In genomic region chr2:174260908-174261800, GRCm38 (mm10) we compare ENCODE assay signal across 13 mouse cellular contexts.
"Had no signal": no experiment of that assay in that cellular context is flagged by ENCODE, and none has a peak within 500 bp of the region (broad histone marks: within the 10 kb centered on the region; RNA-seq: fewer than 3 reads in every experiment).

No protein-coding gene starts in this region.

- DNase-seq: kidney, postnatal 25 days; lung, embryonic 14.5 days; lung, postnatal 14 days; right cerebral cortex, postnatal 14 days; thymus, adult 2 months; thymus, postnatal 25 days had no signal

- H3K27ac ChIP-seq: left cerebral cortex, adult 2 months; limb, embryonic 15.5 days; liver, embryonic 12.5 days; macrophage; midbrain, embryonic 15.5 days; neural tube, embryonic 13.5 days; stomach, embryonic 15.5 days had no signal

- H3K9ac ChIP-seq: limb, embryonic 15.5 days; liver, embryonic 12.5 days; lung, embryonic 14.5 days; midbrain, embryonic 15.5 days; neural tube, embryonic 13.5 days; stomach, embryonic 15.5 days had no signal

- H3K36me3 ChIP-seq: midbrain, embryonic 15.5 days; stomach, embryonic 15.5 days had no signal

- H3K4me2 ChIP-seq: limb, embryonic 15.5 days; liver, embryonic 12.5 days; lung, embryonic 14.5 days; midbrain, embryonic 15.5 days; neural tube, embryonic 13.5 days; stomach, embryonic 15.5 days had no signal

- H3K4me3 ChIP-seq: left cerebral cortex, adult 2 months; limb, embryonic 15.5 days; liver, embryonic 12.5 days; midbrain, embryonic 15.5 days; neural tube, embryonic 13.5 days; stomach, embryonic 15.5 days had no signal

- H3K27me3 ChIP-seq: limb, embryonic 15.5 days; midbrain, embryonic 15.5 days; neural tube, embryonic 13.5 days; stomach, embryonic 15.5 days had no signal

- H3K9me3 ChIP-seq: limb, embryonic 15.5 days; liver, embryonic 12.5 days; midbrain, embryonic 15.5 days; neural tube, embryonic 13.5 days; stomach, embryonic 15.5 days had no signal

- H3K4me1 ChIP-seq: liver, embryonic 12.5 days; neural tube, embryonic 13.5 days; stomach, embryonic 15.5 days had no signal

- ATAC-seq: liver, embryonic 12.5 days; midbrain, embryonic 15.5 days had no signal
